Mouse (Mus musculus): Measurements from ENCODE around the gene Dgke.

GRCm38 (mm10) chr11:89076370-89076821, 9.7 kb upstream of the Dgke start:
- no peak for TF ChIP-seq CTCF (IDR thresholded peaks at IDR 0.05; ENCODE audit: borderline replicate concordance, extremely low read depth, insufficient read depth, insufficient read length)
- TF ChIP-seq POLR2A (IDR thresholded peaks at IDR 0.05; ENCODE audit: borderline replicate concordance, extremely low read depth, insufficient read depth, insufficient read length, poor library complexity, severe bottlenecking), result no peak
